Mouse (Mus musculus) C2C12 (cell line): ENCODE measurements around the gene Slc6a9.

Experiments used
- CEBPB ChIP-seq: IDR thresholded peaks from one replicate; pipeline ENCODE4 v1.6.1; 2011; ENCODE audit warnings: low read depth, mild to moderate bottlenecking, control low read depth, moderate library complexity
- CTCF ChIP-seq: IDR thresholded peaks from one replicate; pipeline ENCODE4 v1.5.1; 2011; ENCODE audit not compliant: control insufficient read depth, insufficient read depth, insufficient read length
- MYOD1 ChIP-seq: IDR thresholded peaks from one replicate; pipeline ENCODE4 v1.6.1; 2011; ENCODE audit warnings: low read depth; ENCODE audit not compliant: control insufficient read depth, insufficient read length
- MYOG ChIP-seq: IDR thresholded peaks from one replicate; pipeline ENCODE4 v1.6.1; 2011; ENCODE audit not compliant: control insufficient read depth, insufficient read length; ENCODE audit errors: extremely low read depth

- TF ChIP-seq CTCF (no peak), CEBPB (no peak), MYOG (no peak), MYOD1 (no peak)
These were observed 50.8 kb downstream of the Slc6a9 start for GRCm38 (mm10) chr4:117885093-117885492.
